Mouse (Mus musculus): ENCODE measurements around the gene Has3. TPM values are rescaled to one million over a fixed set of nuclear protein-coding genes. Genes with fewer than 3 reads are reported as not detected.

Gene Has3
- polyA plus RNA-seq, 1 experiment from 2014 or later = 0.28 TPM

- no peak overlapping the region for H3K27ac ChIP-seq (replicated peaks)
- no peak for ATAC-seq (ENCODE audit: low FRiP score, low TSS enrichment)
- H3K4me2 ChIP-seq (replicated peaks; ENCODE audit: low read depth) = no peak overlapping the region
- no peak for DNase-seq (ENCODE audit: low spot score)
- H3K27me3 ChIP-seq (ENCODE audit: control insufficient read depth, insufficient read depth, low read length) = no peaks in the 10 kb centered on the region
- no peak overlapping the region for H3K4me3 ChIP-seq (ENCODE audit: low read depth, low read length)
- no peaks in the 10 kb centered on the region for H3K4me1 ChIP-seq (replicated peaks; ENCODE audit: control insufficient read depth, insufficient read depth)
- H3K9ac ChIP-seq (ENCODE audit: low read length) = no peak overlapping the region
- peaks cover 32% of the 10 kb centered on the region for H3K36me3 ChIP-seq (ENCODE audit: control insufficient read depth, insufficient read depth, low read length)
- TF ChIP-seq CTCF (IDR thresholded peaks at IDR 0.05; ENCODE audit: low read depth) = no peak
- no peak for TF ChIP-seq EP300 (optimal IDR thresholded peaks at IDR 0.05)
- 83% methylated on average over 6 of the region's 6 CpGs for WGBS
- no peaks in the 10 kb centered on the region for H3K9me3 ChIP-seq (ENCODE audit: control insufficient read depth, low read length)
Observed at GRCm38 (mm10) chr8:106906635-106907034, 36.6 kb downstream of the Has3 start.

- Histone ChIP-seq H3K9me3 (ENCODE audit: control insufficient read depth, low read length) (no peaks in the 10 kb centered on the region), H3K9ac (ENCODE audit: low read length) (no peak overlapping the region), H3K4me1 (replicated peaks; ENCODE audit: control insufficient read depth, insufficient read depth) (no peaks in the 10 kb centered on the region), H3K4me2 (replicated peaks; ENCODE audit: low read depth) (no peak overlapping the region), H3K27ac (replicated peaks) (no peak overlapping the region), H3K36me3 (ENCODE audit: control insufficient read depth, insufficient read depth, low read length) (peaks cover 35% of the 10 kb centered on the region), H3K4me3 (ENCODE audit: low read depth, low read length) (no peak overlapping the region), H3K27me3 (ENCODE audit: control insufficient read depth, insufficient read depth, low read length) (no peaks in the 10 kb centered on the region)
- TF ChIP-seq CTCF (IDR thresholded peaks at IDR 0.05; ENCODE audit: low read depth) (no peak), EP300 (optimal IDR thresholded peaks at IDR 0.05) (no peak)
- DNase-seq (ENCODE audit: low spot score) (no peak), ATAC-seq (ENCODE audit: low FRiP score, low TSS enrichment) (no peak)
- whole genome bisulfite sequencing = 89% methylated on average over 6 of the region's 6 CpGs
Observed at GRCm38 (mm10) chr8:106907450-106907849, 37.4 kb downstream of the Has3 start.

GRCm38 (mm10) chr8:106908291-106908690 is 38.2 kb downstream of the Has3 start:
- Histone ChIP-seq H3K9me3 (ENCODE audit: control insufficient read depth, low read length) (no peaks in the 10 kb centered on the region), H3K4me1 (replicated peaks; ENCODE audit: control insufficient read depth, insufficient read depth) (no peaks in the 10 kb centered on the region), H3K4me3 (ENCODE audit: low read depth, low read length) (no peak overlapping the region), H3K27ac (replicated peaks) (no peak overlapping the region), H3K9ac (ENCODE audit: low read length) (no peak overlapping the region), H3K27me3 (ENCODE audit: control insufficient read depth, insufficient read depth, low read length) (no peaks in the 10 kb centered on the region), H3K36me3 (ENCODE audit: control insufficient read depth, insufficient read depth, low read length) (peaks cover 33% of the 10 kb centered on the region), H3K4me2 (replicated peaks; ENCODE audit: low read depth) (no peak overlapping the region)
- TF ChIP-seq CTCF (IDR thresholded peaks at IDR 0.05; ENCODE audit: low read depth) = no peak
- TF ChIP-seq EP300 (optimal IDR thresholded peaks at IDR 0.05) = no peak
- DNase-seq (ENCODE audit: low spot score) = no peak
- ATAC-seq (ENCODE audit: low FRiP score, low TSS enrichment) = no peak
- WGBS = 74% methylated on average over 7 of the region's 7 CpGs

- TF ChIP-seq EP300 (optimal IDR thresholded peaks at IDR 0.05) (no peak), CTCF (IDR thresholded peaks at IDR 0.05; ENCODE audit: low read depth) (no peak)
- no peak overlapping the region for H3K4me2 ChIP-seq (replicated peaks; ENCODE audit: low read depth)
- ATAC-seq (ENCODE audit: low FRiP score, low TSS enrichment) = no peak
- H3K36me3 ChIP-seq (ENCODE audit: control insufficient read depth, insufficient read depth, low read length) = peaks cover 39% of the 10 kb centered on the region
- no peak overlapping the region for H3K9ac ChIP-seq (ENCODE audit: low read length)
- H3K4me1 ChIP-seq (replicated peaks; ENCODE audit: control insufficient read depth, insufficient read depth) = no peaks in the 10 kb centered on the region
- H3K27ac ChIP-seq (replicated peaks) = no peak overlapping the region
- no peaks in the 10 kb centered on the region for H3K27me3 ChIP-seq (ENCODE audit: control insufficient read depth, insufficient read depth, low read length)
- no peaks in the 10 kb centered on the region for H3K9me3 ChIP-seq (ENCODE audit: control insufficient read depth, low read length)
- DNase-seq (ENCODE audit: low spot score) = no peak
- 94% methylated on average over 10 of the region's 10 CpGs for WGBS
- no peak overlapping the region for H3K4me3 ChIP-seq (ENCODE audit: low read depth, low read length)
Observed at GRCm38 (mm10) chr8:106913631-106914030, 43.6 kb downstream of the Has3 start.

- 93% methylated on average over 8 of the region's 8 CpGs for WGBS
- 0 out of 2 replicates have a peak, but pooled peaks cover 5% of the 10 kb centered on the region for H3K4me1 ChIP-seq (replicated peaks; ENCODE audit: control insufficient read depth, insufficient read depth)
- no peak overlapping the region for H3K4me3 ChIP-seq (ENCODE audit: low read depth, low read length)
- H3K9me3 ChIP-seq (ENCODE audit: control insufficient read depth, low read length) = no peaks in the 10 kb centered on the region
- no peak overlapping the region for H3K9ac ChIP-seq (ENCODE audit: low read length)
- ATAC-seq (ENCODE audit: low FRiP score, low TSS enrichment) (0 out of 2 replicates have a peak, but pooled peaks have one; percentile 12), DNase-seq (ENCODE audit: low spot score) (no peak)
- no peak for TF ChIP-seq EP300 (optimal IDR thresholded peaks at IDR 0.05)
- TF ChIP-seq CTCF (IDR thresholded peaks at IDR 0.05; ENCODE audit: low read depth) = no peak
- peaks cover 36% of the 10 kb centered on the region for H3K36me3 ChIP-seq (ENCODE audit: control insufficient read depth, insufficient read depth, low read length)
- H3K27me3 ChIP-seq (ENCODE audit: control insufficient read depth, insufficient read depth, low read length) = no peaks in the 10 kb centered on the region
- H3K27ac ChIP-seq (replicated peaks) = no peak overlapping the region
- no peak overlapping the region for H3K4me2 ChIP-seq (replicated peaks; ENCODE audit: low read depth)
Observed at GRCm38 (mm10) chr8:106919721-106920394, 49.8 kb downstream of the Has3 start.

- no peak overlapping the region for H3K4me3 ChIP-seq (ENCODE audit: low read depth, low read length)
- H3K4me1 ChIP-seq (replicated peaks; ENCODE audit: control insufficient read depth, insufficient read depth) = 0 out of 2 replicates have a peak, but pooled peaks cover 5% of the 10 kb centered on the region
- H3K9me3 ChIP-seq (ENCODE audit: control insufficient read depth, low read length) = no peaks in the 10 kb centered on the region
- H3K9ac ChIP-seq (ENCODE audit: low read length) = no peak overlapping the region
- DNase-seq (ENCODE audit: low spot score) (no peak), ATAC-seq (ENCODE audit: low FRiP score, low TSS enrichment) (no peak)
- H3K4me2 ChIP-seq (replicated peaks; ENCODE audit: low read depth) = no peak overlapping the region
- no peak overlapping the region for H3K27ac ChIP-seq (replicated peaks)
- WGBS = 93% methylated on average over 5 of the region's 5 CpGs
- peaks cover 36% of the 10 kb centered on the region for H3K36me3 ChIP-seq (ENCODE audit: control insufficient read depth, insufficient read depth, low read length)
- TF ChIP-seq CTCF (IDR thresholded peaks at IDR 0.05; ENCODE audit: low read depth) = peak; percentile 30; the same call in 1 of the 2 replicates
- no peak for TF ChIP-seq EP300 (optimal IDR thresholded peaks at IDR 0.05)
- no peaks in the 10 kb centered on the region for H3K27me3 ChIP-seq (ENCODE audit: control insufficient read depth, insufficient read depth, low read length)
Observed at GRCm38 (mm10) chr8:106920395-106920741, 50.3 kb downstream of the Has3 start.

Data from stomach, postnatal 0 days (tissue).